13 mouse cellular contexts compared by ENCODE assay signal in genomic region chr4:120849451-120849850, GRCm38 (mm10).
"Had no signal": no experiment of that assay in that cellular context is flagged by ENCODE, and none has a peak within 500 bp of the region (broad histone marks: within the 10 kb centered on the region; RNA-seq: fewer than 3 reads in every experiment).

No protein-coding gene starts in this region.

- ATAC-seq: liver, embryonic 12.5 days; midbrain, embryonic 16.5 days had no signal

- H3K9me3 ChIP-seq: limb, embryonic 15.5 days; midbrain, embryonic 10.5 days had no signal

- H3K36me3 ChIP-seq: limb, embryonic 15.5 days; liver, embryonic 12.5 days; midbrain, embryonic 10.5 days had no signal

- DNase-seq: kidney, postnatal 36 days; layer of hippocampus, adult 9-11 months; layer of hippocampus, postnatal 36 days; lung, postnatal 10 days; lung, postnatal 4 days; right cerebral cortex, postnatal 25 days; thymus, postnatal 36 days had no signal

- H3K27ac ChIP-seq: kidney, postnatal 0 days; limb, embryonic 15.5 days; liver, embryonic 12.5 days; midbrain, embryonic 10.5 days had no signal

- H3K4me1 ChIP-seq: midbrain, embryonic 10.5 days had no signal

- H3K9ac ChIP-seq: limb, embryonic 15.5 days; liver, embryonic 12.5 days; lung, embryonic 14.5 days had no signal

- H3K4me3 ChIP-seq: limb, embryonic 15.5 days; liver, embryonic 12.5 days; midbrain, embryonic 10.5 days had no signal

- H3K4me2 ChIP-seq: limb, embryonic 15.5 days; liver, embryonic 12.5 days; lung, embryonic 14.5 days had no signal
